ENCODE assay signal across 24 mouse cellular contexts in genomic region chr12:17296899-17297298, GRCm38 (mm10). TPM values are rescaled to one million over a fixed set of nuclear protein-coding genes. Genes with fewer than 3 reads are reported as not detected.
DNase-seq lines count a peak whose midpoint lies in the region; ATAC-seq lines count a peak whose summit lies in the region.
"Had no signal": no experiment of that assay in that cellular context is flagged by ENCODE, and none has a peak within 500 bp of the region (broad histone marks: within the 10 kb centered on the region; RNA-seq: fewer than 3 reads in every experiment).

No protein-coding gene starts in this region.

- DNase-seq in ES-CJ7 (ENCODE audit: low read depth, low spot score), result peak; percentile 25
- DNase-seq in hindbrain, embryonic 14.5 days (ENCODE audit: low spot score), result no peak
- no peak for DNase-seq in urinary bladder, postnatal 4 days (ENCODE audit: low spot score in 2 of 2)
- DNase-seq: adrenal gland, adult 8-10 months; adrenal gland, postnatal 14 days; adrenal gland, postnatal 36 days; B cell, adult 2 months; cerebellum, adult 11-12 months; cerebellum, adult 2 months; cerebellum, adult 9-10 months; cerebellum, postnatal 10 days; cerebellum, postnatal 25 days; forebrain, postnatal 0 days had no signal

- no peaks in the 10 kb centered on the region for H3K27me3 ChIP-seq in hindbrain, embryonic 14.5 days (ENCODE audit: control insufficient read depth, insufficient read depth, low read length)
- H3K27me3 ChIP-seq in heart, embryonic 11.5 days (ENCODE audit: control insufficient read depth, insufficient read depth, low read length), result no peaks in the 10 kb centered on the region
- H3K27me3 ChIP-seq: CH12.LX; embryonic facial prominence, embryonic 12.5 days; forebrain, embryonic 13.5 days; forebrain, embryonic 15.5 days had no signal

- no peak overlapping the region for H3K4me3 ChIP-seq in hindbrain, embryonic 14.5 days (replicated peaks; ENCODE audit: low read length)
- H3K4me3 ChIP-seq in heart, embryonic 11.5 days (ENCODE audit: low read depth, low read length), result no peak overlapping the region
- H3K4me3 ChIP-seq: embryonic facial prominence, embryonic 10.5 days; embryonic facial prominence, embryonic 12.5 days; forebrain, embryonic 13.5 days; forebrain, embryonic 15.5 days had no signal

- ATAC-seq in common myeloid progenitor, adult 5-6 weeks (replicated peaks; ENCODE audit: low read depth, poor library complexity, severe bottlenecking), result 0 out of 2 replicates have a peak, but pooled peaks have one; percentile 32
- peak; percentile 89 for ATAC-seq in megakaryocyte, adult 5-6 weeks (ENCODE audit: poor library complexity, severe bottlenecking)
- no peak for ATAC-seq in hindbrain, embryonic 14.5 days (ENCODE audit: low FRiP score)
- no peak for ATAC-seq in heart, embryonic 11.5 days (replicated peaks; ENCODE audit: insufficient number of reproducible peaks, low FRiP score, low TSS enrichment)
- ATAC-seq: activated CD4-positive, CD25-positive, alpha-beta regulatory T cell, adult 4 months; CD4-positive, CD25-positive, alpha-beta regulatory T cell, adult 4 months; forebrain, embryonic 13.5 days; forebrain, embryonic 15.5 days; forebrain, postnatal 0 days had no signal

- no peak overlapping the region for H3K9ac ChIP-seq in hindbrain, embryonic 14.5 days
- no peak overlapping the region for H3K9ac ChIP-seq in heart, embryonic 11.5 days (ENCODE audit: low read depth, low read length)
- H3K9ac ChIP-seq: embryonic facial prominence, embryonic 12.5 days; forebrain, embryonic 13.5 days; forebrain, embryonic 15.5 days; forebrain, postnatal 0 days had no signal

- H3K36me3 ChIP-seq in hindbrain, embryonic 14.5 days (replicated peaks; ENCODE audit: control insufficient read depth, insufficient read depth), result no peaks in the 10 kb centered on the region
- no peaks in the 10 kb centered on the region for H3K36me3 ChIP-seq in heart, embryonic 11.5 days (ENCODE audit: control insufficient read depth, insufficient read depth, low read length)
- H3K36me3 ChIP-seq: embryonic facial prominence, embryonic 10.5 days; embryonic facial prominence, embryonic 12.5 days; forebrain, embryonic 15.5 days had no signal

- WGBS in hindbrain, embryonic 14.5 days, result 73% methylated on average over 2 of the region's 2 CpGs
- 68% methylated on average over 2 of the region's 2 CpGs for WGBS in heart, embryonic 11.5 days (ENCODE audit: insufficient replicate concordance)

- H3K4me2 ChIP-seq in hindbrain, embryonic 14.5 days (replicated peaks), result no peak overlapping the region
- H3K4me2 ChIP-seq in heart, embryonic 11.5 days, result no peak overlapping the region
- H3K4me2 ChIP-seq: embryonic facial prominence, embryonic 12.5 days; forebrain, embryonic 13.5 days; forebrain, embryonic 15.5 days had no signal

- H3K9me3 ChIP-seq in hindbrain, embryonic 14.5 days (ENCODE audit: control insufficient read depth, low read length), result no peaks in the 10 kb centered on the region
- no peaks in the 10 kb centered on the region for H3K9me3 ChIP-seq in heart, embryonic 11.5 days (replicated peaks; ENCODE audit: control insufficient read depth, low read length)
- H3K9me3 ChIP-seq: embryonic facial prominence, embryonic 10.5 days; embryonic facial prominence, embryonic 12.5 days; forebrain, embryonic 13.5 days; forebrain, embryonic 15.5 days had no signal

- no peak overlapping the region for H3K27ac ChIP-seq in hindbrain, embryonic 14.5 days
- H3K27ac ChIP-seq in heart, embryonic 11.5 days (ENCODE audit: low read depth, low read length), result no peak overlapping the region
- H3K27ac ChIP-seq: embryonic facial prominence, embryonic 10.5 days; embryonic facial prominence, embryonic 12.5 days; forebrain, embryonic 13.5 days; forebrain, embryonic 15.5 days had no signal

- H3K4me1 ChIP-seq in hindbrain, embryonic 14.5 days (replicated peaks; ENCODE audit: control insufficient read depth, insufficient read depth, low read length), result no peaks in the 10 kb centered on the region
- no peaks in the 10 kb centered on the region for H3K4me1 ChIP-seq in heart, embryonic 11.5 days (ENCODE audit: control insufficient read depth, insufficient read depth, low read length)
- H3K4me1 ChIP-seq: embryonic facial prominence, embryonic 10.5 days; embryonic facial prominence, embryonic 12.5 days; forebrain, embryonic 13.5 days; forebrain, embryonic 15.5 days had no signal

RNA-seq across cellular contexts. Expression of gene Pdia6, which starts 30.6 kb away (rescaled TPM):
- 278 and 284 TPM in 2 replicates for total RNA-seq in common myeloid progenitor, adult 5-6 weeks (2017)
- total RNA-seq in megakaryocyte, adult 5-6 weeks (2015), result 124 and 125 TPM in 2 replicates
- total RNA-seq in megakaryocyte, adult 5-6 weeks (2017), result 208 and 212 TPM in 2 replicates
- polyA plus RNA-seq in hindbrain, embryonic 14.5 days (2014; fragmentation: Nextera tagmentation; extraction: Ambion mirVana), result 268 and 305 TPM in 2 replicates
- polyA plus RNA-seq in heart, embryonic 11.5 days (2014; fragmentation: Nextera tagmentation; extraction: Ambion mirVana), result 445 and 545 TPM in 2 replicates

RNA-seq across cellular contexts. Expression of gene Atp6v1c2, which starts 32.3 kb away (rescaled TPM):
- not detected in 2 replicates for total RNA-seq in common myeloid progenitor, adult 5-6 weeks (2017)
- not detected in 2 replicates for total RNA-seq in megakaryocyte, adult 5-6 weeks (2015)
- total RNA-seq in megakaryocyte, adult 5-6 weeks (2017), result not detected in 2 replicates
- polyA plus RNA-seq in hindbrain, embryonic 14.5 days (2014; fragmentation: Nextera tagmentation; extraction: Ambion mirVana), result 0.55 and 0.67 TPM in 2 replicates
- polyA plus RNA-seq in heart, embryonic 11.5 days (2014; fragmentation: Nextera tagmentation; extraction: Ambion mirVana), result 0.17 and 0.44 TPM in 2 replicates
- total RNA-seq: MEL had no signal
- polyA plus RNA-seq: CD4-positive, CD25-positive, alpha-beta regulatory T cell, adult 4 months had no signal

RNA-seq across cellular contexts. Expression of gene Nol10, which starts 51.4 kb away (rescaled TPM):
- total RNA-seq in common myeloid progenitor, adult 5-6 weeks (2017), result 20.1 and 23.1 TPM in 2 replicates
- 7.0 and 10.6 TPM in 2 replicates for total RNA-seq in megakaryocyte, adult 5-6 weeks (2015)
- 5.9 and 6.0 TPM in 2 replicates for total RNA-seq in megakaryocyte, adult 5-6 weeks (2017)
- 22.0 and 23.5 TPM in 2 replicates for polyA plus RNA-seq in hindbrain, embryonic 14.5 days (2014; fragmentation: Nextera tagmentation; extraction: Ambion mirVana)
- 15.9 and 18.6 TPM in 2 replicates for polyA plus RNA-seq in heart, embryonic 11.5 days (2014; fragmentation: Nextera tagmentation; extraction: Ambion mirVana)

Comparison
In these comparisons a context has a peak if more than half of its experiments do, and no peak if none do; other contexts are left out.
1. ATAC-seq: peak in common myeloid progenitor, adult 5-6 weeks (single experiment) and megakaryocyte, adult 5-6 weeks (single experiment); none in hindbrain, embryonic 14.5 days (single experiment) and heart, embryonic 11.5 days (single experiment).